Mouse (Mus musculus): ENCODE data around the gene Cdipt.

Cdipt gene

GRCm38 (mm10) chr7:127013385-127013784, 37.7 kb downstream of the Cdipt start:
- ATAC-seq (ENCODE audit: low TSS enrichment): no peak

DNA sequence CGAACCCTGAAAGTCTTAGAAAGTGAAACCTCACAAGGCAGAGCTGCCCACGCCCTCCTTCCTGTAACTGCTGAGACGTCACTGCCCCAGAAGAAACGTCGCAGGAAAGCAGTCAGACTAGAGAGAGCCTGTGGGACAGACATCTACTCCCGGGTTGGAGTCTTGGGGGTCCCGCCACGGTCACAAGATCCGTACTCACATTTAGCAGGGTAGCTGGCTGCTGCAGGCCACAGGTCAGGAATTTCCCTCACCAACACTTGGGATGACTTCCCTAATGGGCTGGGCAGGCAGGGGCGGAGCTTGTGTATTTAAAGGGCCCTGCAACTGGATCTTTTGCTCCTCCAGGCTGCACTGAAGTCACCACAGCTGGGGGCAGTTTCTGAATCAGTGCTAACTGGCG, 38.6 kb downstream of the Cdipt start, which contains the start of gene Mvp:
Gene Mvp (minus strand): TSS at position 302 of the 400 bp plus-strand sequence.
- ATAC-seq (ENCODE audit: low TSS enrichment): no peak

- no peak for ATAC-seq (ENCODE audit: low TSS enrichment)
Measured at GRCm38 (mm10) chr7:127014993-127015392, 39.3 kb downstream of the Cdipt start.

DNA sequence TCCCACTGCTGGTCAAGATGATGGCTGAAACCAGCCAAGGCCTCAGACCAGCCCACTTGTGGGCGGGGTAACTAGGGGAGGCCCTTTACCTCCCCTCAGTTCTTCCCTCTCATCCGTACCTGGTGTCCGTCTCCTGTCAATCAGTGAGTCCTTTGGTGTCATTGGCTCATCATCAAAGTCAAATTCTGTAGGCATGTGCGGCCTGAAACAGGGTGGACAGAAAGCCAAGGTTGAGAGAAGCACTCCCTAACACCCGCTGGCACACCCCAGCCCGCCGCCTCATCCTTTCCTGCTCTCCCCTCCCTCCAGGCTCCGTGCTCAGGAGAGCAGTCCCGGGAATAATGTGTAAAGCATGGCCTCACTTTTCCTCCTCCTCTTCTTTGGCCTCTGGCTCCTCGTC, 40.4 kb downstream of the Cdipt start:
- ATAC-seq (ENCODE audit: low TSS enrichment): no peak

- ATAC-seq (ENCODE audit: low TSS enrichment): no peak
Measured at GRCm38 (mm10) chr7:127016481-127016485, 40.6 kb downstream of the Cdipt start, which contains the start of gene Pagr1b. TSS of gene Pagr1b (minus strand) at chr7:127016484.

- peak; percentile 24 for ATAC-seq (ENCODE audit: low TSS enrichment)
Measured at GRCm38 (mm10) chr7:127016486-127016938, 40.8 kb downstream of the Cdipt start.

DNA sequence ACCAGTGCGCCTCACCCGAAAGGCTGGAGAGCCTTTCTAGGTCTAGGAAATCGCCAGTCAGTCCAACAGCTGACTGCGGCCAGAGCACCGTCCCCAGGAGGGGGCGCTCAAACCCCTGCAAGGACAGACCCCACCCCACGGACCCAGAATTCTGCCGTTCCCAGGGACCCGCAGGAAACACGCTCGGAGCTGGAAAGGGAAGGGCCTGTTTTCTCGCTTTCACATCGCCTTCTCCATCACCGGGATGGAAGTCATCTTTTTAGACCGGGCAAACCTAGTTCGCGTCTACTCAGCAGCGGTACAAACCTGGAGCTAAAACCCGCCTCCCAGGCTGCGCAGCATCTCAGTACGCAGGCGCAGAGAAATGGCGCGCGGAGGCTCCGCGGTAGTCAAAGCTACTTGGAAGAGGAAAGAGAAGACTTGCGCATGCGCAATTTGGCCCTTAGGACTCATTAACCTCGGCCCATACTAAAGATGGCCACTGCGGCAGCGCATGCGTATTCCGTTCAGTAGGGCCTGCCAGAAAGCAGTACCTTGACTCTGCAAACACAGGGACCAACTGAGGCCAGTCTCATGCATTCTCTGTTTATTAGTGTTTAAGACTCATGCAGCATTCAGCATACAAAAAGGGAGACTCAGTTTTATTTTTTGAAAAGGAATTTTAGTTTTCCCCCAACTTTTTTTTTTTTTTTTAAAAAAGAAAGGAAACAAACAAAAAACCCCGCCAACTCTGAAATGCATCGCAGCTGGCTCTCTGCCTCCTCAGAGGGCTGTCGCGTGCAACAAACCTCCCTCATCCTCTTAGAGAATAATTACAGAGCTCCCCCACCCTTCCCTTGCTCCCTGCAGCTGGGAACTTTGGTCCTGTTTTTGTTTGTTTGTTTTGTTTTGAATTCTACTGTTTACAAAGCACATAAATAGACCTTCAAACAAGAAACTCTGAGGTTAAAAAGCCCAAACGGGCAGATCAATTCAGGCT, 41.5 kb downstream of the Cdipt start, which contains the start of gene Pagr1a:
Gene Pagr1a (minus strand): TSS at position 382 of the 979 bp plus-strand sequence.
- ATAC-seq (ENCODE audit: low TSS enrichment): peak; percentile 56

DNA sequence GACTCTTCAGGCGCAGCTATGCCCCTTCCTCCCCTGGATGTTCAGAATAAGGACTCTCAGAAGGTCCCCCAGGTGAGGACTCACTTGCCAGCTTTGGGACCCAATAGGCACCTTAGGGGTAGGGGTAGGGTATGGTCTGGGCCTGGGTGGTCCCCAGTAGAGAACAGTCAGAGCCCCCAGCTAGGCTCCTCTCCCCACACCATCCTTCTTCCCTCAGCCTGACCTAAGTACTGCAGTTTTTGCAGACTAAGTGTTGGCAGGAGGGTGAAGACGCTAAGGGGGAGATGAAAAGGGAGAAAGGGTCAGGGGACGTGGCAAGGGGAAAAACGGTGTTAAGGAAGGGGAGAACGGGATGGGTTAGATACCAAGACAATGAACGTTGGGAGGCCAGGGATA, 42.2 kb downstream of the Cdipt start:
- no peak for ATAC-seq (ENCODE audit: low TSS enrichment)

- no peak for ATAC-seq (ENCODE audit: low TSS enrichment)
Measured at GRCm38 (mm10) chr7:127018416-127019305, 42.9 kb downstream of the Cdipt start.

DNA sequence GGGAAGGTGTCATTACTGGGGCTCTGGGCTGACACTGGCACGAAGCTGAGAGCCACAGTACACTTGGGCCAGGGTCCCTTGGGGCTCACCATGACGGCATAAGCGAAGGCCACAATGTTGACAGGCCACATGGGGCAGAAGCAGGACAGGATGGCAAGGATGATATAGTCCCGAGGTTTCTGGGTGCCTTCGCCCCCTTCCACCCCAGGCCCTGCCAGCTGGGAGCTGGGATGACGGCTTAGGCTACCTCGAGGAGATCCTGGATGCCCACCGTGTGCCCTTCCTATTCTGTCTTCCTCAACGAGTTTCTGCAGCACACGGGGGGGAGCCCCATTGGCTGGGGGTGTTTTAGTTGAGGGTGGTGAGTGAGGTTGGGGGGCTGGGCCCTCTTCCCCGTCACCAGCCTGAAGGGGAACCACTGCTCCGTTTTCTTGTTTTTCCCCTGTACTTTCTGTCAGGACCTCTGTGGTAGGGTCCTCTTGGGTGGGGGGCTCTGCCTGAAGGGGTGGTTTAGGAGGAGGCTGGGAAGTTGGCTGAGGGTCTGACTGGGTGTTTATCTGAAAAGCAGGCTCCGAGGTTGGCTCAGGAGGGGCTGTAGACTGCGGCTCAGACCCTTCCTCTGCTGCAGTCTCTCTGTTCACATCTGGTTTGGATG, 43.7 kb downstream of the Cdipt start:
- no peak for ATAC-seq (ENCODE audit: low TSS enrichment)

DNA sequence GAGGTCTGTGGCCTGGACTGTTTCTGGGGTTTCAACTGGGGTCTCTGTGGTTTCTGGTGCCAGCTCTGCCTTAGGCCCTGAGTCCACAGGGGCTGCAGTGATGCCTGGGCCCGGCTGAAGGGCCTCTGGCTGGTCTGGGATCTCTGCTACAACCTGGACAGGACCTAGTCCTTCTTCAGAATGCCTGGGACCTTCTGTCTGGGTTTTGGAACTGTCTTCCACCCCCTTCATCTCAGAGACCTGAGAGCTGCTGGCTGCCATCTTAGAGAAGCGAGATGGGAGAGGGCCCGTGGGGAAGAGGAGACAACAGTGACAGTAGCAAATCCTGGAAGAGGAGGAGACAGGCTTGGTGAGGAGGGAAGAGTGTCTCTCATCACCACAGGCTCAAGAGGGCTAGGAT, 44.3 kb downstream of the Cdipt start:
- no peak for ATAC-seq (ENCODE audit: low TSS enrichment)

- ATAC-seq (ENCODE audit: low TSS enrichment): no peak
Measured at GRCm38 (mm10) chr7:127020491-127020890, 44.8 kb downstream of the Cdipt start.

GRCm38 (mm10) chr7:127020901-127021562, 45.3 kb downstream of the Cdipt start, which contains the start of the genes Gm42742 and Prrt2:
TSS of gene Gm42742 (minus strand) at chr7:127021097.
TSS of gene Prrt2 (minus strand) at chr7:127021211.
- peak; percentile 21 for ATAC-seq (ENCODE audit: low TSS enrichment)

- no peak for ATAC-seq (ENCODE audit: low TSS enrichment)
Measured at GRCm38 (mm10) chr7:127021563-127022527, 46.1 kb downstream of the Cdipt start.

GRCm38 (mm10) chr7:127022528-127023271, 47.0 kb downstream of the Cdipt start:
- ATAC-seq (ENCODE audit: low TSS enrichment): no peak

GRCm38 (mm10) chr7:127023272-127023691, 47.6 kb downstream of the Cdipt start:
- ATAC-seq (ENCODE audit: low TSS enrichment): no peak

GRCm38 (mm10) chr7:127023896-127024690, 48.4 kb downstream of the Cdipt start:
- no peak for ATAC-seq (ENCODE audit: low TSS enrichment)

DNA sequence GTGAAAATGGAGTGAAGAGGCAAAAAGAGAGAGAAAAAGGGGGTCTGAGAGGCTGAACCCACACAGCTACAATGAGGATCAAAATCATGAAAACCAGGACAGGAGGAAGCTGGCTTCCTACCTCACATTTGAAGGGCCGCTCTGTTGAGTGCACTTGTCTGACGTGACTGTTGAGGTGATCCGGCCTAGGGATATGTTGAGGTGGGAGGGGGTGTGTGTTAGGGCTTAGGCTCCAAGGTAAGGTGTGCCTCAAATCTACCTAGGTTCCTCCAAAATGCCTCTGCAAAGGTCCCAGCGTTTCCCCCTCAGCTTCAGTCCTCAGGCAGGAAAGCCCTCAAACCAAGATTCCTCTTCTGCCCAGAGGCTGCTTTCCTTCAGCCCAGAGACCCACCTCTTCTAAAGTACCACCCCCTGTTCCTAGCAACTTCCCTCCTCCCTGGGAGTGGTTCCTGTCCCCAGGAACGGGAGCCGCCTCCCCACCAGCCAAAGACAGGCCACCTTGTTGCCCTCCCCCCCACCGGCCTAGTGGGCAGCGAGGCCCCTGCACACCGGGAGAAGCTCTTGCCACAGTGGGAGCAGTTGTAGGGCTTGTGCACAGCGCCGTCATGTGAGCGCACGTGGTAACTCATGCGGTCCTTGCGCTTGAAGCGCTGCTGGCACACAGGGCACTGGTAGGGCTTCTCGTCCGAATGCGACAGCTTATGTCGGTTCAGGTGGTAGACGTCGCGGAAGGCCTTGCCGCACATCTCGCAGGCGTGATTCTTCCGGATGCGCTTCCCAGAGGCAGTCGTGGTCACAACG, 49.2 kb downstream of the Cdipt start:
- peak; percentile 17; the same call in 1 of the 2 replicates for ATAC-seq (ENCODE audit: low TSS enrichment)
